Mouse (Mus musculus): ENCODE data around the gene Satb1.

DNA sequence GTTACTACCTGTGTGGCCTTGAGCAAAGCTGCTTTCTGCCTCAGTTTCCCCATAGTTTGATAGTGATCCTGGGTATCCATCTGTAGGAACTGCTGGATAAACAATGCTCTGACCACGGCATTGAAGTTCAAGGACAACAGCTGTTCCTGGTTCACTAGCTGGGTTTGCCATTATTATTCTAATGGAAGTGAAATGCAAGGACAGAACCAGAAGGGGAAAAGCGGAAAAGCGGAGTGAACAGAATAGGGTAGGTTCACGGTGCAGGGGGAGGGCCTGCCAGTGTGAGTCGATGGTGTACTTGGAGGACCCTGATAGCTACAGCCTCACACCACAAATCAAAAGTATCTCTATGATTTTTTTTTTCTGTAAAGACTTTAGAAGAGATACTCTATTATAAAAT lies 6.4 kb upstream of the Satb1 start:
- TF ChIP-seq CTCF (IDR thresholded peaks at IDR 0.05; ENCODE audit: low read depth) (no peak), EP300 (IDR thresholded peaks at IDR 0.05; ENCODE audit: low read depth) (no peak)

Data from heart, postnatal 0 days (tissue).